Mouse (Mus musculus): ENCODE measurements around the gene Kdm6b.

Kdm6b gene

GRCm38 (mm10) chr11:69389531-69390399 lies 23.7 kb downstream of the Kdm6b start:
- DNase-seq (ENCODE audit: low read depth, low spot score), result no peak

- no peak for DNase-seq (ENCODE audit: low read depth, low spot score)
Observed at GRCm38 (mm10) chr11:69388680-69389079, 24.8 kb downstream of the Kdm6b start.

GRCm38 (mm10) chr11:69386758-69387157 lies 26.7 kb downstream of the Kdm6b start:
- no peak for DNase-seq (ENCODE audit: low read depth, low spot score)

- no peak for DNase-seq (ENCODE audit: low read depth, low spot score)
Observed at GRCm38 (mm10) chr11:69384979-69385378, 28.5 kb downstream of the Kdm6b start.

GRCm38 (mm10) chr11:69382478-69383105 lies 30.9 kb downstream of the Kdm6b start:
- DNase-seq (ENCODE audit: low read depth, low spot score), result no peak

- DNase-seq (ENCODE audit: low read depth, low spot score), result no peak
Observed at GRCm38 (mm10) chr11:69381356-69381755, 32.1 kb downstream of the Kdm6b start.

GRCm38 (mm10) chr11:69379600-69379999 lies 33.9 kb downstream of the Kdm6b start:
- DNase-seq (ENCODE audit: low read depth, low spot score), result no peak

- DNase-seq (ENCODE audit: low read depth, low spot score), result no peak
Observed at GRCm38 (mm10) chr11:69377766-69378165, 35.7 kb downstream of the Kdm6b start.

GRCm38 (mm10) chr11:69375646-69376045 lies 37.8 kb downstream of the Kdm6b start:
- no peak for DNase-seq (ENCODE audit: low read depth, low spot score)

- DNase-seq (ENCODE audit: low read depth, low spot score), result no peak
Observed at GRCm38 (mm10) chr11:69373223-69373965, 40.1 kb downstream of the Kdm6b start.

- no peak for DNase-seq (ENCODE audit: low read depth, low spot score)
Observed at GRCm38 (mm10) chr11:69372780-69373170, 40.7 kb downstream of the Kdm6b start.

- no peak for DNase-seq (ENCODE audit: low read depth, low spot score)
Observed at GRCm38 (mm10) chr11:69372056-69372779, 41.3 kb downstream of the Kdm6b start.

- DNase-seq (ENCODE audit: low read depth, low spot score), result no peak
Observed at GRCm38 (mm10) chr11:69371601-69372000, 41.9 kb downstream of the Kdm6b start.

GRCm38 (mm10) chr11:69370817-69371215 lies 42.7 kb downstream of the Kdm6b start:
- no peak for DNase-seq (ENCODE audit: low read depth, low spot score)

- DNase-seq (ENCODE audit: low read depth, low spot score), result no peak
Observed at GRCm38 (mm10) chr11:69369990-69370816, 43.3 kb downstream of the Kdm6b start.

GRCm38 (mm10) chr11:69369215-69369989 lies 44.1 kb downstream of the Kdm6b start, which contains the start of gene Chd3:
Chd3 (minus strand) TSS chr11:69369406.
- no peak for DNase-seq (ENCODE audit: low read depth, low spot score)

GRCm38 (mm10) chr11:69368356-69369214 lies 44.9 kb downstream of the Kdm6b start:
- DNase-seq (ENCODE audit: low read depth, low spot score), result no peak

- no peak for DNase-seq (ENCODE audit: low read depth, low spot score)
Observed at GRCm38 (mm10) chr11:69367616-69368355, 45.7 kb downstream of the Kdm6b start.
